Mouse (Mus musculus): ENCODE results near the gene Svs2.
"Not testable (repeated sequence)": the region's sequence is repeated elsewhere in the genome, so short reads cannot be mapped to it uniquely, and the experiment has no call there.

Svs2 gene

GRCm38 (mm10) chr2:164238366-164238765, at the start of gene Svs2:
Gene Svs2 (minus strand): TSS chr2:164238466.
- DNase-seq = no peak

GRCm38 (mm10) chr2:164278359-164278758, 40.1 kb upstream of the Svs2 start, which contains the start of gene Svs4:
Gene Svs4 (minus strand): TSS chr2:164278459.
- no peak for DNase-seq

DNA sequence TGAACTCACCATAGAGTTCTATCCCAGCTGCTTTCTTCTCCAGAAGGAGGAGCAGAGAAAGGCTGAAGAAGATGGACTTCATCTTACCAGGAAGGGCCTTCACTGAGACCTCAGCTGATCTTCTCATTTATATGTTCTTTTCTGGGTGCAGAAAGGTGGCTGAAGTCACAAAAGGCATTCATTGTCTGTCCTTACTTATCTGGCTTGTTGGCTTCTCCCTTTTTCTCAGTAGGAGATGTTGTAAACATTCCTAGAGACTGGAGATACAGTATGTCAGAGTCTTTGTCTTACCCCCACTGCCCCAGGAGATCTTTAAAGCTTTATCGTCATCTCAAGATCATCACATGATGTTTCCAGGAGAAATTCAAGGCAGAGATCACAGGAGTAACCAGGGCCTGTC, 18.3 kb upstream of the Svs2 start, which contains the start of gene Svs3b:
TSS of gene Svs3b (minus strand) at position 101 of the 400 bp plus-strand sequence.
- DNase-seq = not testable (repeated sequence)

GRCm38 (mm10) chr2:164232671-164233070, 5.6 kb downstream of the Svs2 start:
- no peak for DNase-seq

- no peak for DNase-seq
These were observed 9.8 kb downstream of the Svs2 start for GRCm38 (mm10) chr2:164228361-164229070.

- DNase-seq = no peak
These were observed 16.7 kb downstream of the Svs2 start, which contains the start of gene Wfdc15b for GRCm38 (mm10) chr2:164221522-164221921. Gene Wfdc15b (minus strand): TSS chr2:164221660.

DNA sequence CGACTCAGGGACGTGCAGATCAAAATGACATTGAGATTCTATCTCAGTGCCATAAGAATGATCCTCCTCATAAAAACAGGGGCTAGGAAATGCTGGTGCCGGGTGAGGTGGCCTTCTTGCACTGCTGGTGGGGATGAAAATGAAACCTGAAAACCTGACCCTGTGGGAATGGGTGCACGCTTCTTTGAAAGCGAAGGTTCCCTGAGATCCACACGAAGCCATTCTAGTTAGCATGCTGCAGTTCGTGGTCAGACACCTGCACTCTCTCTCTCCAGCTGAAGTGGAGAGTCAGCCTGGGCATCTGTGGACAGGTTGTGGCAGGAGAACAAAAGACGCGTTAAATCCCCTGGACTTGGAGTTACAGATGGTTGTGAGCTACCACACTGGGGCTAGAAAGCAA, 19.0 kb downstream of the Svs2 start:
- DNase-seq = no peak

- DNase-seq = peak; percentile 43
These were observed 25.6 kb downstream of the Svs2 start for GRCm38 (mm10) chr2:164212711-164213110.

- no peak for DNase-seq
These were observed 27.4 kb downstream of the Svs2 start for GRCm38 (mm10) chr2:164210892-164211291.

DNA sequence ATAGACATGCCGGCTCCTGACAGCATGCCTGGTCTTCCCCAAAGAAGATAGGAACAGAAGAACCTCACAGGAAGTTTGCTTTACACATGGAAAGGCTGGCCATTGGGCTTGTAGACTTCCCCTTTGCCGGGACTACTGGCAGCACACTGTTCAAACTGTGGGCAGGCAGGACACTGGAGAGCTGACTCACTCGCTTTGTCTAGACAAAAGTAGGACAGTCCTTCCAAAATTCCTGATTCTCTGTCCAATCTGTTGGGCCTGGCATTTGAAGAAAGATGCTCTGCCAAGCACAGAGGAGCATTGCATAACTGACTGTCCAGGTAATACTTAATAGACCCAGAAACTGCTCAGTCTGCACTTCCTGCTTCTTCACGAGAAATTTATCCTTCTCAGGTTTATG, 31.6 kb downstream of the Svs2 start:
- peak; percentile 44 for DNase-seq

- not testable (repeated sequence) for DNase-seq
These were observed 32.3 kb downstream of the Svs2 start for GRCm38 (mm10) chr2:164206011-164206410.

DNA sequence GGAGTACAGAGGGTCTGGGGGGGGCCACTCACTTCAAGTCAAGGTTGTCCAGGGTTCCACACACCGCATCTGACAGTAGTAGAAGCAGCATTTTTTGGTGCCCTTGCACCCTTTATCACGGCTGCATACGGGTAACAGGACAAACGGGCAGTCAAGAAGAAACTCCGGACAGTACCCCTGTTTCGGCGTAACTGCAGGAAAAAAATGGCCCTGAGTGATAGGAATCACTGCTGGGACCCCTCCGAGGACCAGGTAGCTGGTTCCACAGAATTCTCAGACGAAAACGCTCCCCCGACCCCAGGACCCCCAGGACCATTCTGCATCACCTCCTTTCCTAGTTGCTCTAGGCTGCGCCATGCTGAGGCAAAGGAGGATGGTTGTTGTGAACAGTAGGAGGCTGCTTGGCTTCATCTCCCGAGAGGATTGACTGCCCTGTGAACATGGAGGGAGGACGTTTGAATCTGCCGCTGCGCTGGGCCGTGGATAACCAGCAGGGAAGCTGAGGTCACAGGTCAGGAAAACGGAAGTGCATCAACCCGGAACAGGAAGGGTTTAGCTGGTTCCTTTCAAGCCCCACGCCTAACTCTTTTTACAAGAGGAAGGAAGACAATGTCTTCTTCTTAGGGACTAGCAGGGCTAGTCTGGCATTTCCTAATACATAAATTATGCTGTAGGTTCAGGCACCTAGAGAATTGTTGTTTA, 38.5 kb downstream of the Svs2 start, which contains the start of gene Wfdc15a:
TSS of gene Wfdc15a (minus strand) at position 505 of the 702 bp plus-strand sequence.
- DNase-seq = no peak

DNA sequence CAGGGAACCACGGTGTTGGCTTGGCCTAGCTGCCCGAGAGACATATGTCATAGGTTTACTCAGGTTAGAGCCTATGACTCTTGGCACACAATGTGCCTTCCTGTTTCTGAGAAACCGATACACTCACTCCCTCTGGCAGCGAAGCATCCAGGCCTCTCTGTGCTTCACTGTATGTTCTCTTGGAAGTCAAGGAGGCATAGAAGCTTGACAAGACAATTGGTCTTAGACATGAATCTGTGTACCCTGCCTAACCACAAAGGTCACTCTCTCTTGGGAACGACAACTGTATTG, 41.6 kb downstream of the Svs2 start:
- DNase-seq = no peak

- DNase-seq = no peak
These were observed 42.1 kb downstream of the Svs2 start for GRCm38 (mm10) chr2:164195971-164196699.

- no peak for DNase-seq
These were observed 43.2 kb downstream of the Svs2 start for GRCm38 (mm10) chr2:164194959-164195630.

DNA sequence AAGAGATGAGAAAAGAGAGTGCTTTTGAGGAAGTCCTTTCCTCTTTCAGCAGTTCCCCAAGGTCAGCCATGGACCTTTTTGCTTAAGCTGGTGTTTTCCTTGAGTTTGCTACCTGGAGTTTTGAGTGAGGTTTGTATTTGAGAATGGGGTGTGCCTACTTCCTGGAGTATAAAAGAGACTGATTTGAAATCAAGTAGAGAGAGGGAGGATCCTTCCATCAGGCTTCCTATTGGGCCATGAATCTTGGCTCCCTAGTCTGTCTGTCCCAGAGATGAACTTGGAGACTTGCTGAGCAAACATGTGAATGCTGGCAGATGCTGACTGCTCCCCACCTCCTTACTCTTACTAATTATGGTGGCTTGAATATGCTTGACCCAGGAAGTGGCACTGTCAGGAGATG, 46.0 kb downstream of the Svs2 start:
- no peak for DNase-seq

- DNase-seq = no peak
These were observed 47.7 kb downstream of the Svs2 start, which contains the start of gene Wfdc12 for GRCm38 (mm10) chr2:164190576-164190975. Gene Wfdc12 (minus strand): TSS chr2:164190608.

DNA sequence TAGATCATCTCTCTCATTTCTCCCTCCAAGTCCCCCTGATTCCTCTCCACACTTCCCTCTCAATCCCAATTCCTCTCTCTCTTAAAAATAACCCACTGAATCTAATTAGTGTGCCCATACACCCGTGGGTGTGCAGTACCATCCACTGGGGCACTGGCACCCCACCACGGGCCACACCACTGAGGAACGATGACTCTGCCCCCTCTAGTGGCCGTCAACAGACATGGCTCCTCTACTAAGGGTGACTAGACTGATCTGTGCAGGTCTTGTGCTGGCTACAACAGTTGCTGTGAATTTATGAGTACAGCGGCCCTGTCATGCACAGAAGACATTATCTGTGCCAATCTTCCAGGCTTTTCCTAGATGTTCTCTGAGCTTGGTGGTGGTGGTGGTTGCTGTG, 49.5 kb downstream of the Svs2 start:
- no peak for DNase-seq

Data from right cerebral cortex, adult 18-20 months (tissue).